Mouse (Mus musculus): Measurements from ENCODE around the gene Ano10. TPM values are rescaled to one million over a fixed set of nuclear protein-coding genes. Genes with fewer than 3 reads are reported as not detected.

Ano10 gene
- total RNA-seq, 2 experiments from 2014 or later: 13.3 to 18.9 TPM

- peak; percentile 79 for ATAC-seq (replicated peaks; ENCODE audit: poor library complexity)
These were observed 165.5 kb downstream of the Ano10 start for GRCm38 (mm10) chr9:122128686-122129085.

DNA sequence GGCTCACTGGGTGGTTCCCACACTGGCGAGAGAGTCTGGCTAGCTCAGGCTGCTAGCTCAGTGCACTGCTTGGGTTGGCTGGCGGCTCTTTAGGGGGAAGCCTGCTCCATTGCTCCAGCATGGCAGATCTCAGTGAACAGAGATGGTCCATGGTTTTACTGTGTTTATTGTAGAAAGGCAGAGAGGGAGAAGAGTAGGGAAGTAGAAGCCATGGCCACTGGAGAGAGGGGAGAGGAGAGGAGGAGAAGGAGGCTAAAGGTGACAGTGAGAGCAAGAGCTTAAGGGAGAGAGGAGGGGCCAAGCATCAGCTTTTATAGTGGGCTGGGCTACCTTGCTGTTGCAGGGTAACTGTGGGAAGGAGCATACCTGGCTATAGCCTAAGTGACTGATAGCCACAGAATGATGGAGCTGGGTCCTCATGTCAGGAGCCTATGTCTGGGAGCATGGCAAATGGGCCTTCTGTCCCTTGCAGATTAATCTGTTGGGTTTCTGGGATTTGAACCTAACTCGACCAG lies 166.9 kb downstream of the Ano10 start:
- no peak for ATAC-seq (replicated peaks; ENCODE audit: poor library complexity)

DNA sequence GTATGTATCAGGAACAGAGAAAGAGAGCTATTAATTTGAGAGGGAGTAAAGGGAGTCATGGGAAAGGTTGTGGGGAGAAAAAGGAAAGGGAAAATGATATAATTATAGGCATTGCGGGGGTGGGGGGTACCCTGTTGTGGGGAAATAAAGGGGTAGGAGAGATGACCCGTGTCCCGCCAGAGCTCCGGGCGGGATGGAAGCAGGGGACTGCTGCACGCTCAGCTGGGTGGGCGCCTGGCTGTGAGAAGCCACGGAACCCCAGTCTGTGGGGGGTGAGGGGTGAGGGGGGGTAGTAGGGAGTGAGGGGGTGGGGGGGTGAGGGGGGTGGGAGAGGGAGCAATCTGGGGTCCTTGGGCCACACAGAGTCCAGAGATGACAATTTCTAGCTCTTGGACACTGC lies 167.4 kb downstream of the Ano10 start:
- no peak for ATAC-seq (replicated peaks; ENCODE audit: poor library complexity)

Other genes with a start within 250 kb of the Ano10 start
- 16.5 and 19.7 TPM in 2 replicates for gene Snrk, start 177.2 kb downstream of the Ano10 start, total RNA-seq (2015)
- gene Snrk, start 177.2 kb downstream of the Ano10 start, total RNA-seq (2017): 19.7 and 22.9 TPM in 2 replicates
- gene Abhd5, start 57.2 kb upstream of the Ano10 start, total RNA-seq (2015): 42.2 and 58.9 TPM in 2 replicates
- 44.1 and 63.1 TPM in 2 replicates for gene Abhd5, start 57.2 kb upstream of the Ano10 start, total RNA-seq (2017)